Mouse (Mus musculus): ENCODE results near the gene Cyp2w1.
"Not testable (repeated sequence)": the region's sequence is repeated elsewhere in the genome, so short reads cannot be mapped to it uniquely, and the experiment has no call there.

Gene Cyp2w1

GRCm38 (mm10) chr5:139332590-139333272 lies 19.7 kb upstream of the Cyp2w1 start:
- DNase-seq (ENCODE audit: extremely low spot score), result no peak

DNA sequence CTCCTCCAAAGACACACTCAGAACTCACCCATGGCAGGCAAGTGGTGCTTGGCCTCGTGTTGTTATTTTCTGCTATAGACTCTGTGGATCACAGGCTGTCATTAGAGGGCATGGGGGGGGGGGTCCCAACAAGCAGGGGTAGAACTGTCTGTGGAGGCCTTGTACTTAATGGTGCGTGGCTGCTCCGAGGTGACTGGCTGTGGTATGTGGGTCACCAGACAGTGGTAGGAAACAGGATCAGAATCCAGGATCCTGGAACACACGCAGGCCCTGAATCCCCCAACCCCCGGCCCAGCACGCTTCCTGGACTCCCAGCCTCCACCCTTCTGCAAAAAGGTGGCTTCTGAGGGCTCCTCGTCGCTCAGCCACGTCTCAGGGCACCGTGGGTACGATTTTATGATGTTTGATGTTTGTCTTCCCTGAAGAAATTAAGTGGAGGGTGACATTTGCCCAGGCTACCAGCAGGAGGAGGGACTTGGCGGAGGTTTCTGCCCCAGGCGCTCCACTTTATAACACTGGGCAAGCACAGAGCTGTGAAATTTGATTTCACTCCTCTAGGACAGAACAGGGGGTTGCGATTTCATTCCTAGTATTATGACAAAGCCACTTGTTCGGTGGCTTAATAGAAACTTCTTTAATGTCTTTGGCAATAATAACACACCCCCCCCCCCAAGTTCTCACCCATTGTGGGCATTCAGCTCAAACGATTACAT lies 19.0 kb upstream of the Cyp2w1 start:
- no peak for DNase-seq (ENCODE audit: extremely low spot score)

- DNase-seq (ENCODE audit: extremely low spot score), result not testable (repeated sequence)
Observed at GRCm38 (mm10) chr5:139334394-139334793, 18.0 kb upstream of the Cyp2w1 start.

GRCm38 (mm10) chr5:139335634-139336033 lies 16.8 kb upstream of the Cyp2w1 start:
- no peak for DNase-seq (ENCODE audit: extremely low spot score)

GRCm38 (mm10) chr5:139337826-139338370 lies 14.5 kb upstream of the Cyp2w1 start:
- DNase-seq (ENCODE audit: extremely low spot score), result no peak

DNA sequence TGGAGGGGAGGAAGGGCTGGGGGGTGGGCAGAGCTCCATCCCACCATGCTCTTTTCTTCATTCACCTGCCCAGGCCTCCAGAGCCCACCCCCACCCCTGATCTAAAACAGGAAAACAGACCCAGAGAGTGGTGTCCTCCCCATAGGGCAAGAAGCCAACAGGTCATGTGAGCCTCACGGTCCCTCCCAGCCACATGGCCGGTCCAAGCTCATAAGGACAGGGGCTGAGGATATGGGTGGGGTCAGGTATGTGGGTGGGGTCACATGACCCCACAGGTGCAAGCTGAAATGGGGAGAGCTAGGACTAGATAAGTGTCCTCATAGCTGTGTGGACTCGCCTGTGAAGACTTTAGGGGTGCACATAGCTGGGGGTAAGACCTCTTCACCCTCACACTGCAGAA lies 14.0 kb upstream of the Cyp2w1 start:
- no peak for DNase-seq (ENCODE audit: extremely low spot score)

DNA sequence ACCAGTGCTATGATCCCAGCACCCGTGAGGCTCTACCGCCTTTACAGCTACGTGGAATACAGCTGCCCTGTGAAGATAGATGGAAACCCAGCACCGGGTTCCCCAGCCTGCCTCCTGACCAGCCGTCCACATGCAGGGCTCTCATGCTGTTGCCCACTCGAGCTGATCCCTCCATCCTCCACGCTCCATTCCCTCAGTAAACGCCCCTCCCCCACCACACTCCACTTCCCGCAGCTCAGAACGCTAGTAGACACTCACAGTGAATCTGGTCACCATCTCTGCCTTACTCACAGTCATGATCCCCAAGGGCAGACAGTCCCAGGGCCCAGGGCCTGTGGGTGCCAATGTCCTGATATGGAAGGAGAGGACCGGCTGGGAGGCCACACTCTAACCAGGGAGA lies 13.5 kb upstream of the Cyp2w1 start:
- no peak for DNase-seq (ENCODE audit: extremely low spot score)

DNA sequence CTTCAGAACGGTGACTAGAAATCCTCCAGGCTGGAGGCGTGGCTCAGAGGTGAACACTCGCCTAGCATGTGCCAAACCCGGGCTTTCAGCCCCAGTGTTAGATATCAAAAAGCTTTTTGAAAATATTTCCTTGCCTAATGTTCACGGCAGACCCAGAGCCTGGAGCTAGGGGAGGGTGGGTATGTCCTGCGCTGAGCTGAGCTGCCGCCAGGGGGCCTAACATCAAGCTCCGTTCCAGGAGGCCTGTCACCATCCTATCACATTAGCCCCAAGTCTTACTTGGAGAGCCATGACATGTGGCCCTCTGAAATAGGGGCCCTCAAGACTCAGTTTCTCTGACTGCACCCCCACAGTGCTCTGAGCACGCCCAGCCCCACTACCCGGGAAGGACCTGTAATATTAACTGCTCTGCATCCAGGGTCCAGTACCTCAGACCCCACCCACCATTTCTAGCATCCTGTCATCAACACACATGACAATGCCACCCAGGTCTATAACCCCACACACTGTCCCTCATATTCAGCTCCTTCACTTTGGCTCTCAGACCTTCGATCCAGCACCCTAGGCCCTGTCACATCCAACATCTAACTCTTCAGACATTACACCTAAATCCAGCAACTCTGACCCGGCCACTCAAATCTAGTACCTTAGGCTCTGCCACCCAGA lies 8.3 kb upstream of the Cyp2w1 start:
- DNase-seq (ENCODE audit: extremely low spot score), result peak; percentile 81

GRCm38 (mm10) chr5:139344687-139345363 lies 7.6 kb upstream of the Cyp2w1 start:
- peak; percentile 96 for DNase-seq (ENCODE audit: extremely low spot score)

DNA sequence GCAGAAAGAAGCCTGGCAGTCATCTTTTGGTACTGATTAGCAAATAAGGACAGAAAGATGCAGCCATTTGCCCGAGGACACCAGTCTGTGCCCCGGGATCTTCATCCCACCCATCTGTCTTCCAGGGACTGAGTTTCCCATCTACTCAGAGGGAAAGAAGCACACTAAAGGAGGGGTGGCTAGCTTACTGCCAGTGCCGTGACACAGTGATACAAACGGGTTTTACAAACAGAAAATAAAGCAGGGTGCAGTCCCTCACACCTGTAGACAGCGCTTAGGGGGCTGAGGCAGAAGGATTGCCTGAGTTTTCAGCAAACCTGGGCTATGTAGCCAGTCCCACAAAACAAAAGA lies 7.1 kb upstream of the Cyp2w1 start:
- DNase-seq (ENCODE audit: extremely low spot score), result no peak

GRCm38 (mm10) chr5:139347225-139347624 lies 5.2 kb upstream of the Cyp2w1 start:
- no peak for DNase-seq (ENCODE audit: extremely low spot score)

DNA sequence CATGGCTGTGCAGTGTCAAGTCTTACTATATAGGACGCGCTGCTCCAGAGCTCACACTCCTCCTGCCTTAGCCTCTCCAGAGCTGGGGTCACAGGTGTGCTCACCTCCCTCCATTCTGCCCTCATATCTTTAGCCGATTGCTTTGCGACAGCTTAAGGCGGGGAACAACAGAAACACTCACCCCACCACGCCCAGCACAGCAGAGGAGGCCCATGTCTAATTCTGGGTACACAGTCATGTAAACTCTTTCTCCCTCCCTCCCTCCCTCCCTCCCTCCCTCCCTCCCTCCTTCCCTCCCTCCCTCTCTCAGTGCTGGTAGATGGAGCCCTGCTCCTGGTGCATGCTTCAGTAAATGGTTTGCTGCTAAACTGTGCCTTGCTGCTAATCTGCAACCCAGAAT lies 2.7 kb upstream of the Cyp2w1 start:
- no peak for DNase-seq (ENCODE audit: extremely low spot score)

GRCm38 (mm10) chr5:139351134-139351533 lies 1.3 kb upstream of the Cyp2w1 start, which contains the start of gene Cox19:
Cox19 (minus strand) TSS chr5:139351418.
- no peak for DNase-seq (ENCODE audit: extremely low spot score)

DNA sequence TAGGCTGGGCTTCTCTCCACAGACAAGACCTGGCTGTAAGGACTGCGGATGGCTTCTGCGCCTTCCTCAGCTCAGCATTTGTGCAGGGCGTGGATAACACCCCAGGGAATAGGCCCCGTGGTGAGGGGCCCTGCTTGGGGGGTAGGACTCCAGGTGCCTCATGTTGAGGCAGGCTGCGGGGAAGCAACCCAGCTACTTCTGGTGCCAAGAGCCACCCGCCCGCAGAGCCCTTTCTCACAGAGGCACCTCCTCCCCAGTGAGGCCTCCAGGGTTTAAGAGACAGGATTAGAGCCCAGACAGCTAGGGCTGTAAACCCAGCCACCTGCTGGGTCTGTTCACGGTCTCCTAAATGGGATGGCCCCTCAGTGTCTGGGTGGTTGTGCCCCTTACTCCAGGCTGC lies 789 bp upstream of the Cyp2w1 start:
- DNase-seq (ENCODE audit: extremely low spot score), result no peak

GRCm38 (mm10) chr5:139353496-139353895 lies 1.1 kb downstream of the Cyp2w1 start:
- DNase-seq (ENCODE audit: extremely low spot score), result no peak

DNA sequence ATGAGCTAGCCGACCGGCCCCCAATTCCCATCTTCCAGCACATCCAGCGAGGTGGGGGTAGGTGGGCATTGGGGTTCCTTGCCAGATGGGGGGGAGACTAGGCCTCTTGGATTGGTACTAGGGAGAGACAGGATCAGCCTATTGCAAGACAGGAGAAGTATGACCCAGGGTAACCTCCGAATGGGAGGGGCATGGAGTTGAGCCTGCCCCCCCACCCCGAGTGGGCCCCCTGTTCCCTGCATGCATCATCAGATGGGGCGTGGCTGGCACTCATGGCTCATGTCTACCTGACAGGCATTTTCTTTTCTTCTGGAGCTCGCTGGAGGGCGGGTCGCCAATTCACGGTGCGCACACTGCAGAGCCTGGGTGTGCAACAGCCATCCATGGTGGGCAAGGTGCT lies 1.5 kb downstream of the Cyp2w1 start:
- no peak for DNase-seq (ENCODE audit: extremely low spot score)

DNA sequence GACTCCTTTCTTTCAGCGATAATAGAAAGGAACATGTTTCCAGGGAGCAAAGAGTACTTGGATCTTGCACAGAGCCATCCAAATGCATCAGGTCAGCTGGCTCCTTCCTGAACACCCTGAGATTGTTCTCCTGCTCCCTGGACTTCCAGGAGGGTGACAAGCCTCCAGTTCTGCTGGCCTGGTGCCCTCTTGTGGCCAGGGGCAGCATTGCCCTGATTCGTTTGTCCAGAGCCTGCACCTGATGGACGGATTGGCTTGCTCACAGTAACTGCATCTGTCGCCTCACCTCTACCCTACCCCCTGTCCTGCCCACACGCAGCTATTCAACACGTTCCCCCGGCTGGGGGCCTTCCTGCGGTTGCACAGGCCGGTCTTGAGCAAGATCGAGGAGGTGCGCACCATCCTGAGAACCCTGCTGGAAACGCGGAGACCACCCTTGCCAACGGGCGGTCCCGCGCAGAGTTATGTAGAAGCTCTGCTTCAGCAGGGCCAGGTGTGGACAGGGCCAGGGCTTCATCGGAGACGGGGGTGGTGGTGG lies 2.9 kb downstream of the Cyp2w1 start:
- peak; percentile 71 for DNase-seq (ENCODE audit: extremely low spot score)

DNA sequence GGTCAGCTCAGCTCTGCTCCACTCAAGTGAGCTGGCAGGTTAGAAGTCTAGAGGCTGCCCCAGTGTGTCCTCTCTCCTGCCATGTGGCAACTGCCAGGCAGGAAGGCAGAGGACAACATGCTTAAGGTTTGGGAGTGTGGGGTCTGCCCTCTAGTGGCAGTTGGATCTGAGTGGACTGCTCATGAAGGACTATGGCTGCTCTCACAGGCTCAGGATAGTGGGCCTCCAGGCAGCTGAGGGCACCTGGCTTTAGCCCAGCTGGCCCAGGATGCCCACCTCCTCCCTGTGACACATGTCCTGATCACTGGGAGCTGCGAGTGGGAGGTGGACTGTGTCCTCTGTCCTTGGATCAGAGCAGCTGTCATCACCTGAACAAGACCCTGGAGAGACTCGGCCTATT lies 6.2 kb downstream of the Cyp2w1 start:
- no peak for DNase-seq (ENCODE audit: extremely low spot score)

DNA sequence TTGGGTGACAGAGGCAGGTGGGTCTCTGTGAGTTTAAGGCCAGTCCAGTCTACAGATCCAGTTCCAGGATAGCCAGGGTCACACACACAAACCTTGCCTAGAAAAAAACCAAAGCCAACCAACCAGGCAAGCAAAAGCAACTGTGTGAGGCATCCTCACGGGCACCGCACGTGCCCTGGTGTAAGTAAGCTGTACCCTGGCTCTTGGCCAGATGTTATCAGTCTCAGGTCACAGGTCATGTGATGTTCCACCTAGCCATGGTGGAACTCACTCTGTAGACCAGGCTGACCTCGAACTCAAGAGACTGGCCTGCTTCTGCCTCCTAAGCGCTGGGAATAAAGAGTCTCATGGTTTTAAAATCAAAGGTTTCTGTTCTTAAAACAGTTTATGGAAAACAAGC lies 6.8 kb downstream of the Cyp2w1 start:
- no peak for DNase-seq (ENCODE audit: extremely low spot score)

GRCm38 (mm10) chr5:139363858-139364257 lies 11.4 kb downstream of the Cyp2w1 start:
- DNase-seq (ENCODE audit: extremely low spot score), result no peak

GRCm38 (mm10) chr5:139364260-139364910 lies 12.0 kb downstream of the Cyp2w1 start:
- DNase-seq (ENCODE audit: extremely low spot score), result peak; percentile 85
